Mouse (Mus musculus): ENCODE results near the gene Atp10a. TPM values are rescaled to one million over a fixed set of nuclear protein-coding genes. Genes with fewer than 3 reads are reported as not detected.

Gene Atp10a
- polyA plus RNA-seq, 1 experiment from 2014 or later: 0.74 TPM

GRCm38 (mm10) chr7:58742009-58742408, 86.0 kb downstream of the Atp10a start:
- Histone ChIP-seq H3K27me3 (no peaks in the 10 kb centered on the region), H3K4me2 (no peak overlapping the region), H3K9ac (no peak overlapping the region), H3K4me3 (replicated peaks) (no peak overlapping the region), H3K4me1 (replicated peaks) (no peaks in the 10 kb centered on the region), H3K9me3 (replicated peaks) (no peaks in the 10 kb centered on the region), H3K27ac (no peak overlapping the region), H3K36me3 (no peaks in the 10 kb centered on the region)
- no peak for DNase-seq
- WGBS (ENCODE audit: insufficient replicate concordance): 28% methylated on average over 4 of the region's 4 CpGs
- no peak for ATAC-seq (ENCODE audit: low read depth)

- 18% methylated on average over 1 of the region's 1 CpGs for WGBS (ENCODE audit: insufficient replicate concordance)
- Histone ChIP-seq H3K4me2 (no peak overlapping the region), H3K27ac (no peak overlapping the region), H3K4me1 (replicated peaks) (no peaks in the 10 kb centered on the region), H3K27me3 (no peaks in the 10 kb centered on the region), H3K4me3 (replicated peaks) (no peak overlapping the region), H3K9me3 (replicated peaks) (no peaks in the 10 kb centered on the region), H3K36me3 (no peaks in the 10 kb centered on the region), H3K9ac (no peak overlapping the region)
- DNase-seq (no peak), ATAC-seq (ENCODE audit: low read depth) (no peak)
Measured at GRCm38 (mm10) chr7:58742648-58743047, 86.7 kb downstream of the Atp10a start.

GRCm38 (mm10) chr7:58743362-58744320, 87.7 kb downstream of the Atp10a start:
- no peaks in the 10 kb centered on the region for H3K9me3 ChIP-seq (replicated peaks)
- no peaks in the 10 kb centered on the region for H3K4me1 ChIP-seq (replicated peaks)
- H3K36me3 ChIP-seq: no peaks in the 10 kb centered on the region
- H3K4me3 ChIP-seq (replicated peaks): no peak overlapping the region
- H3K27me3 ChIP-seq: no peaks in the 10 kb centered on the region
- WGBS (ENCODE audit: insufficient replicate concordance): 37% methylated on average over 4 of the region's 4 CpGs
- H3K4me2 ChIP-seq: no peak overlapping the region
- ATAC-seq (ENCODE audit: low read depth) (no peak), DNase-seq (no peak)
- no peak overlapping the region for H3K9ac ChIP-seq
- H3K27ac ChIP-seq: no peak overlapping the region

- no peaks in the 10 kb centered on the region for H3K4me1 ChIP-seq (replicated peaks)
- DNase-seq: no peak
- WGBS (ENCODE audit: insufficient replicate concordance): 38% methylated on average over 5 of the region's 5 CpGs
Measured at GRCm38 (mm10) chr7:58746817-58747216, 90.9 kb downstream of the Atp10a start.

GRCm38 (mm10) chr7:58749904-58750612, 94.1 kb downstream of the Atp10a start:
- Histone ChIP-seq H3K36me3 (no peaks in the 10 kb centered on the region), H3K9ac (no peak overlapping the region), H3K4me1 (replicated peaks) (no peaks in the 10 kb centered on the region), H3K27me3 (no peaks in the 10 kb centered on the region), H3K9me3 (replicated peaks) (no peaks in the 10 kb centered on the region), H3K27ac (no peak overlapping the region), H3K4me2 (no peak overlapping the region), H3K4me3 (replicated peaks) (no peak overlapping the region)
- 68% methylated on average over 6 of the region's 6 CpGs for WGBS (ENCODE audit: insufficient replicate concordance)
- no peak for ATAC-seq (ENCODE audit: low read depth)
- DNase-seq: no peak

More at GRCm38 (mm10) chr7:58746817-58747216, 90.9 kb downstream of the Atp10a start:
- H3K36me3 ChIP-seq: no peaks in the 10 kb centered on the region
- H3K9ac ChIP-seq: no peak overlapping the region
- 0 out of 2 replicates have a peak, but pooled peaks have one; percentile 36 for ATAC-seq (ENCODE audit: low read depth)
- no peak overlapping the region for H3K4me2 ChIP-seq
- H3K27me3 ChIP-seq: no peaks in the 10 kb centered on the region
- no peaks in the 10 kb centered on the region for H3K9me3 ChIP-seq (replicated peaks)
- H3K4me3 ChIP-seq (replicated peaks): no peak overlapping the region
- no peak overlapping the region for H3K27ac ChIP-seq

GRCm38 (mm10) chr7:58752041-58752440, 96.1 kb downstream of the Atp10a start:
- Histone ChIP-seq H3K4me2 (no peak overlapping the region), H3K27me3 (no peaks in the 10 kb centered on the region), H3K4me1 (replicated peaks) (no peaks in the 10 kb centered on the region), H3K36me3 (no peaks in the 10 kb centered on the region), H3K9ac (no peak overlapping the region), H3K27ac (no peak overlapping the region), H3K4me3 (replicated peaks) (no peak overlapping the region), H3K9me3 (replicated peaks) (no peaks in the 10 kb centered on the region)
- ATAC-seq (ENCODE audit: low read depth) (no peak), DNase-seq (no peak)
- WGBS (ENCODE audit: insufficient replicate concordance): 68% methylated on average over 5 of the region's 5 CpGs

GRCm38 (mm10) chr7:58754076-58754475, 98.1 kb downstream of the Atp10a start:
- Histone ChIP-seq H3K9me3 (replicated peaks) (no peaks in the 10 kb centered on the region), H3K9ac (no peak overlapping the region), H3K27ac (no peak overlapping the region), H3K4me1 (replicated peaks) (no peaks in the 10 kb centered on the region), H3K36me3 (no peaks in the 10 kb centered on the region), H3K4me2 (no peak overlapping the region), H3K4me3 (replicated peaks) (no peak overlapping the region), H3K27me3 (no peaks in the 10 kb centered on the region)
- no peak for DNase-seq
- 76% methylated on average over 1 of the region's 1 CpGs for WGBS (ENCODE audit: insufficient replicate concordance)
- no peak for ATAC-seq (ENCODE audit: low read depth)

GRCm38 (mm10) chr7:58754536-58754935, 98.6 kb downstream of the Atp10a start:
- Histone ChIP-seq H3K4me1 (replicated peaks) (no peaks in the 10 kb centered on the region), H3K36me3 (no peaks in the 10 kb centered on the region), H3K4me3 (replicated peaks) (no peak overlapping the region), H3K9me3 (replicated peaks) (no peaks in the 10 kb centered on the region), H3K4me2 (no peak overlapping the region), H3K9ac (no peak overlapping the region), H3K27me3 (no peaks in the 10 kb centered on the region), H3K27ac (no peak overlapping the region)
- 75% methylated on average over 4 of the region's 4 CpGs for WGBS (ENCODE audit: insufficient replicate concordance)
- DNase-seq: no peak
- ATAC-seq (ENCODE audit: low read depth): no peak

GRCm38 (mm10) chr7:58755083-58755482, 99.1 kb downstream of the Atp10a start:
- no peak overlapping the region for H3K4me3 ChIP-seq (replicated peaks)
- no peak overlapping the region for H3K9ac ChIP-seq

GRCm38 (mm10) chr7:58755846-58756245, 99.9 kb downstream of the Atp10a start:
- Histone ChIP-seq H3K27me3 (no peaks in the 10 kb centered on the region), H3K9me3 (replicated peaks) (no peaks in the 10 kb centered on the region), H3K4me3 (replicated peaks) (no peak overlapping the region), H3K9ac (no peak overlapping the region), H3K4me1 (replicated peaks) (no peaks in the 10 kb centered on the region), H3K27ac (no peak overlapping the region), H3K36me3 (no peaks in the 10 kb centered on the region), H3K4me2 (no peak overlapping the region)
- DNase-seq: no peak
- 21% methylated on average over 1 of the region's 1 CpGs for WGBS (ENCODE audit: insufficient replicate concordance)
- no peak for ATAC-seq (ENCODE audit: low read depth)

More at GRCm38 (mm10) chr7:58755083-58755482, 99.1 kb downstream of the Atp10a start:
- no peaks in the 10 kb centered on the region for H3K27me3 ChIP-seq
- H3K27ac ChIP-seq: no peak overlapping the region
- H3K36me3 ChIP-seq: no peaks in the 10 kb centered on the region
- no peak for DNase-seq
- ATAC-seq (ENCODE audit: low read depth): no peak
- no peaks in the 10 kb centered on the region for H3K9me3 ChIP-seq (replicated peaks)
- no peaks in the 10 kb centered on the region for H3K4me1 ChIP-seq (replicated peaks)
- H3K4me2 ChIP-seq: no peak overlapping the region

GRCm38 (mm10) chr7:58757331-58757730, 101.4 kb downstream of the Atp10a start:
- Histone ChIP-seq H3K4me2 (no peak overlapping the region), H3K9ac (no peak overlapping the region), H3K27me3 (no peaks in the 10 kb centered on the region), H3K4me3 (replicated peaks) (no peak overlapping the region), H3K9me3 (replicated peaks) (no peaks in the 10 kb centered on the region), H3K27ac (no peak overlapping the region), H3K36me3 (no peaks in the 10 kb centered on the region), H3K4me1 (replicated peaks) (no peaks in the 10 kb centered on the region)
- 63% methylated on average over 2 of the region's 2 CpGs for WGBS (ENCODE audit: insufficient replicate concordance)
- no peak for DNase-seq
- no peak for ATAC-seq (ENCODE audit: low read depth)
